ENCODE assay signal across 9 mouse cellular contexts in genomic region chr8:57610706-57611418, GRCm38 (mm10). TPM values are rescaled to one million over a fixed set of nuclear protein-coding genes. Genes with fewer than 3 reads are reported as not detected.
A peak's percentile ranks its signal among the peaks of the same experiment; 100 is the strongest.
DNase-seq lines count a peak whose midpoint lies in the region; ATAC-seq lines count a peak whose summit lies in the region.
"Had no signal": no experiment of that assay in that cellular context is flagged by ENCODE, and none has a peak within 500 bp of the region (broad histone marks: within the 10 kb centered on the region; RNA-seq: fewer than 3 reads in every experiment).

No protein-coding gene starts in this region.

- H3K27ac ChIP-seq in hindbrain, embryonic 12.5 days, result 0 out of 2 replicates have a peak overlapping the region, but pooled peaks have one; percentile 18
- no peak overlapping the region for H3K27ac ChIP-seq in hindbrain, embryonic 13.5 days
- H3K27ac ChIP-seq in hindbrain, embryonic 10.5 days, result no peak overlapping the region
- H3K27ac ChIP-seq in hindbrain, embryonic 14.5 days, result no peak overlapping the region

- H3K4me3 ChIP-seq in hindbrain, embryonic 12.5 days, result no peak overlapping the region
- H3K4me3 ChIP-seq in hindbrain, embryonic 13.5 days, result no peak overlapping the region
- no peak overlapping the region for H3K4me3 ChIP-seq in hindbrain, embryonic 10.5 days
- H3K4me3 ChIP-seq in hindbrain, embryonic 14.5 days (replicated peaks; ENCODE audit: low read length), result no peak overlapping the region
- H3K4me3 ChIP-seq: erythroblast, embryonic 14.5 days had no signal

- no peak overlapping the region for H3K9ac ChIP-seq in hindbrain, embryonic 12.5 days
- H3K9ac ChIP-seq in hindbrain, embryonic 13.5 days, result no peak overlapping the region
- H3K9ac ChIP-seq in hindbrain, embryonic 14.5 days, result no peak overlapping the region

- peaks cover 10% of the 10 kb centered on the region; the same call in 1 of the 2 replicates for H3K4me1 ChIP-seq in hindbrain, embryonic 12.5 days
- peaks cover 12% of the 10 kb centered on the region; the same call in 1 of the 2 replicates for H3K4me1 ChIP-seq in hindbrain, embryonic 13.5 days (replicated peaks)
- H3K4me1 ChIP-seq in hindbrain, embryonic 10.5 days (replicated peaks), result peaks cover 16% of the 10 kb centered on the region; the same call in 1 of the 2 replicates
- H3K4me1 ChIP-seq in hindbrain, embryonic 14.5 days (replicated peaks; ENCODE audit: control insufficient read depth, insufficient read depth, low read length), result peaks cover 3% of the 10 kb centered on the region; the same call in 1 of the 2 replicates

- H3K36me3 ChIP-seq in hindbrain, embryonic 12.5 days, result no peaks in the 10 kb centered on the region
- H3K36me3 ChIP-seq in hindbrain, embryonic 13.5 days, result no peaks in the 10 kb centered on the region
- H3K36me3 ChIP-seq in hindbrain, embryonic 10.5 days, result no peaks in the 10 kb centered on the region
- H3K36me3 ChIP-seq in hindbrain, embryonic 14.5 days (replicated peaks; ENCODE audit: control insufficient read depth, insufficient read depth), result no peaks in the 10 kb centered on the region

- WGBS in hindbrain, embryonic 12.5 days, result 78% methylated on average over 10 of the region's 11 CpGs
- 77% methylated on average over 10 of the region's 11 CpGs for WGBS in hindbrain, embryonic 13.5 days
- WGBS in hindbrain, embryonic 10.5 days, result 84% methylated on average over 11 of the region's 11 CpGs
- 79% methylated on average over 10 of the region's 11 CpGs for WGBS in hindbrain, embryonic 14.5 days

- no peaks in the 10 kb centered on the region for H3K27me3 ChIP-seq in hindbrain, embryonic 12.5 days
- H3K27me3 ChIP-seq in hindbrain, embryonic 13.5 days, result no peaks in the 10 kb centered on the region
- no peaks in the 10 kb centered on the region for H3K27me3 ChIP-seq in hindbrain, embryonic 10.5 days (ENCODE audit: insufficient read depth, poor library complexity, severe bottlenecking)
- no peaks in the 10 kb centered on the region for H3K27me3 ChIP-seq in hindbrain, embryonic 14.5 days (ENCODE audit: control insufficient read depth, insufficient read depth, low read length)

- ATAC-seq in hindbrain, embryonic 12.5 days (ENCODE audit: low FRiP score), result no peak
- no peak for ATAC-seq in hindbrain, embryonic 13.5 days (ENCODE audit: low FRiP score)
- no peak for ATAC-seq in hindbrain, embryonic 14.5 days (ENCODE audit: low FRiP score)

- DNase-seq in adrenal gland, postnatal 25 days, result peak; percentile 77
- DNase-seq in gastrocnemius, adult 18-20 months (ENCODE audit: low spot score), result peak; percentile 20
- DNase-seq in kidney, postnatal 4 days, result peak; percentile 58 to 66
- peak; percentile 38 for DNase-seq in ovary, postnatal 10 days (ENCODE audit: low spot score)
- DNase-seq in hindbrain, embryonic 10.5 days (ENCODE audit: low spot score), result no peak
- DNase-seq in hindbrain, embryonic 14.5 days (ENCODE audit: low spot score), result no peak

- no peak overlapping the region for H3K4me2 ChIP-seq in hindbrain, embryonic 12.5 days (replicated peaks)
- H3K4me2 ChIP-seq in hindbrain, embryonic 13.5 days, result no peak overlapping the region
- H3K4me2 ChIP-seq in hindbrain, embryonic 14.5 days (replicated peaks), result no peak overlapping the region

- H3K9me3 ChIP-seq in hindbrain, embryonic 12.5 days (replicated peaks), result no peaks in the 10 kb centered on the region
- no peaks in the 10 kb centered on the region for H3K9me3 ChIP-seq in hindbrain, embryonic 13.5 days
- H3K9me3 ChIP-seq in hindbrain, embryonic 10.5 days, result no peaks in the 10 kb centered on the region
- no peaks in the 10 kb centered on the region for H3K9me3 ChIP-seq in hindbrain, embryonic 14.5 days (ENCODE audit: control insufficient read depth, low read length)

RNA-seq across cellular contexts. Expression of gene Galnt7, which starts 42.0 kb away (rescaled TPM):
- polyA plus RNA-seq in hindbrain, embryonic 12.5 days (2016; fragmentation: Nextera tagmentation; extraction: Ambion mirVana), result 17.0 and 17.8 TPM in 2 replicates
- 12.6 and 13.6 TPM in 2 replicates for polyA plus RNA-seq in hindbrain, embryonic 13.5 days (2015; fragmentation: Nextera tagmentation; extraction: Ambion mirVana)
- 15.4 and 17.2 TPM in 2 replicates for total RNA-seq in adrenal gland, postnatal 25 days (2021)
- 1 to 10 TPM; 2.0 to 2.3 TPM for total RNA-seq in gastrocnemius, adult 18-20 months (2021)
- 14.7 and 23.6 TPM in 2 replicates for polyA plus RNA-seq in hindbrain, embryonic 10.5 days (2016; fragmentation: Nextera tagmentation; extraction: Ambion mirVana)
- 14.0 and 14.6 TPM in 2 replicates for polyA plus RNA-seq in hindbrain, embryonic 14.5 days (2014; fragmentation: Nextera tagmentation; extraction: Ambion mirVana)
- polyA plus RNA-seq: erythroblast, embryonic 14.5 days had no signal

Comparison
In these comparisons a context has a peak if more than half of its experiments do, and no peak if none do; other contexts are left out.
1. DNase-seq: peak in adrenal gland, postnatal 25 days (single experiment), gastrocnemius, adult 18-20 months (single experiment), kidney, postnatal 4 days (2 of 2) and ovary, postnatal 10 days (single experiment); none in hindbrain, embryonic 10.5 days (single experiment) and hindbrain, embryonic 14.5 days (single experiment).